Mouse (Mus musculus) stomach, embryonic 14.5 days (tissue): ENCODE data around the gene Osbpl5. TPM values are rescaled to one million over a fixed set of nuclear protein-coding genes. Genes with fewer than 3 reads are reported as not detected.
"Not testable (repeated sequence)": the region's sequence is repeated elsewhere in the genome, so short reads cannot be mapped to it uniquely, and the experiment has no call there.

Experiments used
- ATAC-seq: fragments of 200-750 bp; cut with Nextera tagmentation; 2 replicates; pipeline ENCODE4 v1.8.0; 2017; ENCODE audit warnings: low read depth, moderate TSS enrichment; ENCODE audit not compliant: insufficient number of reproducible peaks, insufficient read depth, low FRiP score
- H3K27ac ChIP-seq: fragments of 300-500 bp; sonication (generic); 2 replicates; pipeline ENCODE4 v1.5.1; 2014; ENCODE audit warnings: mild to moderate bottlenecking, low read length, moderate library complexity, mixed read lengths
- H3K27me3 ChIP-seq: fragments of 300-500 bp; sonication (generic); 2 replicates; pipeline ENCODE4 v1.6.1; 2014; ENCODE audit warnings: low read length, control low read depth, mixed read lengths; ENCODE audit not compliant: control insufficient read depth, insufficient read depth
- H3K36me3 ChIP-seq: fragments of 300-500 bp; sonication (generic); 2 replicates; pipeline ENCODE4 v1.6.1; 2014; ENCODE audit warnings: mild to moderate bottlenecking, control low read depth, low read length, moderate library complexity, mixed read lengths; ENCODE audit not compliant: control insufficient read depth, insufficient read depth
- H3K4me1 ChIP-seq: fragments of 300-500 bp; sonication (generic); 2 replicates; pipeline ENCODE4 v1.6.1; 2014; ENCODE audit warnings: low read length, control low read depth, mixed read lengths; ENCODE audit not compliant: control insufficient read depth, insufficient read depth
- H3K4me2 ChIP-seq: fragments of 300-500 bp; sonication (generic); replicated peaks from 2 replicates; pipeline ENCODE4 v1.6.1; 2014; ENCODE audit warnings: low read depth, low read length, control low read depth
- H3K4me3 ChIP-seq: fragments of 300-500 bp; sonication (generic); 2 replicates; pipeline ENCODE4 v1.5.1; 2014; ENCODE audit warnings: low read depth, low read length, control low read depth
- H3K9ac ChIP-seq: fragments of 300-500 bp; sonication (generic); replicated peaks from 2 replicates; pipeline ENCODE4 v1.6.1; 2014; ENCODE audit warnings: low read depth, mild to moderate bottlenecking, control low read depth, low read length, moderate library complexity, mixed read lengths
- H3K9me3 ChIP-seq: fragments of 300-500 bp; sonication (generic); 2 replicates; pipeline ENCODE4 v1.6.1; 2016; ENCODE audit warnings: low read depth, low read length, control low read depth; ENCODE audit not compliant: control insufficient read depth
- WGBS: fragments of 180-500 bp; shearing (Covaris S2); extraction: QIAGEN DNeasy Blood & Tissue Kit; methylation state at CpG from one replicate; pipeline ENCODE4 v1.1.7; 2014; 5-methylcytosine and 5-hydroxymethylcytosine counted together
- microRNA-seq: library from miRNA; unstranded; fragments of <30 nt; microRNA quantifications from one replicate; pipeline ENCODE4, GENCODE M21; 2016
- polyA plus RNA-seq: library from polyadenylated mRNA; unstranded; fragments of >200 nt; fragmentation: Nextera tagmentation; extraction: Ambion mirVana; gene quantifications from 2 replicates; pipeline ENCODE4 v1.2.1, GENCODE M21; 2014

The Osbpl5 gene
- polyA plus RNA-seq, 1 experiment from 2014 or later, result 46.1 TPM

DNA sequence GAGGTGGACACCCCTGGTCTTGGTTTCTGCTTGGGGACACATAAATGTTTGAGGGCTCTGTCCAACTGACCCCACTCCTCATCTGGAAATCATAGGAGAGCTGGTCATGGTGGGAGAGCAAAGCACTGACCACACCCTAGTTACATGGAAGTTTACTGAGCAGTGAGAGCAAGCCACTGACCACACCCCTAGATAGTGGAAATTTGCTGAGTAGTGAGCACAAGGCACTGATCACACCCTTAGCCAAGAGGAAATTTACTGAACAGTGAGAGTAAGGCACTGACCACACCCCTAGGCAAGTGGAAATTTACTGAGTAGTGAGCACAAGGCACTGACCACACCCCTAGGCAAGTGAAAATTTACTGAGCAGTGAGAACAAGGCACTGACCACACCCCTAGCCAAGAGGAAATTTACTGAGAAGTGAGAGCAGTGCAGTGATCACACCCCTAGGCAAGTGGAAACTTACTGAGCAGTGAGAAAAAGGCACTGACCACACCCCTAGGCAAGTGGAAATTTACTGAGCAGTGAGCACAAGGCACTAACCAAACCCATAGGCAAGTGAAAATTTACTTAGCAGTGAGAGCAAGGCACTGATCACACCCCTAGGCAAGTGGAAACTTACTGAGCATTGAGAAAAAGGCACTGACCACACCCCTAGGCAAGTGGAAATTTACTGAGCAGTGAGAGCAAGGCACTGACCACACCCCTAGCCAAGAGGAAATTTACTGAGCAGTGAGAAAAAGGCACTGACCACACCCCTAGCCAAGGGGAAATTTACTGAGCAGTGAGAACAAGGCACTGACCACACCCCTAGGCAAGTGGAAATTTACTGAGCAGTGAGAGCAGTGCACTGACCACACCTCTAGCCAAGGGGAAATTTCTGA, 90.1 kb downstream of the Osbpl5 start:
- Histone ChIP-seq H3K36me3 (no peaks in the 10 kb centered on the region), H3K9me3 (no peaks in the 10 kb centered on the region), H3K27me3 (no peaks in the 10 kb centered on the region), H3K4me3 (no peak overlapping the region), H3K4me2 (no peak overlapping the region), H3K27ac (no peak overlapping the region), H3K9ac (no peak overlapping the region), H3K4me1 (no peaks in the 10 kb centered on the region)
- ATAC-seq, result no peak

DNA sequence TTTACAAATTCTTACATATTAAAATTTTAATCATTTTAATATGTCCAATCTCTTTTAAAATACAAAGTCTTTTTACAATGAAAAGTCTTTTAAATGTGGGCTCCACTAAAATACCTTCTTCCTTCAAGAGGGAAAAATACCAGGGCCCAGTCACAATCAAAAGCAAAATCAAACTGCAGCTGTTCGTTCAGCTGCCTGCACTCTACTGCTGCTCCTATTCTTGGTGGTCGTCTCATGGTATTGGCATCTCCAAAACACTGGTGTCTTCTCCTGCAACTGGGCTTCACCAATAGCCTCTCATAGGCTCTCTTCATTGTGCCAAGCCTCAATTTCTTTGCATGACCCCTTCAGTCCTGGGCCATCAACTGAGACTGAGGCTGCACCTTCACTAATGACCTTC, 93.3 kb downstream of the Osbpl5 start:
- 83% methylated on average over 2 of the region's 2 CpGs for WGBS
- Histone ChIP-seq H3K36me3 (no peaks in the 10 kb centered on the region), H3K9me3 (no peaks in the 10 kb centered on the region), H3K9ac (no peak overlapping the region), H3K4me1 (no peaks in the 10 kb centered on the region), H3K27me3 (no peaks in the 10 kb centered on the region), H3K4me2 (no peak overlapping the region), H3K4me3 (no peak overlapping the region), H3K27ac (no peak overlapping the region)
- ATAC-seq, result no peak

DNA sequence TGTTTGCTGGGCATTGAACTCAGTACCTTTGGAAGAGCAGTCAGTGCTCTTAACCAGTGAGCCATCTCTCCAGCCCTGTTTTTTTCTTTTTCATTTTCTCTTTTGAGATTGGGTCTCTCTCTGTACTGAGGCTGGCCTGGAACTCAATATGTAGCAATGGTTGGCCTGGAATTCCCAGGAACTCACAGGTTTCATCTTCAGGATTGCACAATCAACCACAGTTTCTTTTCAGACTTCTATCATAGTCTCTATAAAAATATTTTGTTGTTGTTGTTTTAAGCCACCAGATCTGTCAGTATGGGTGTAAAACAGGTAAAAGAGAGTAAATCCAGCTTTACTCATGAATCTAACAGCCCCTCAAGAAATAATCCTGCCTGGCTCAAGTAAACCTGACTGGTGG, 96.0 kb downstream of the Osbpl5 start:
- Histone ChIP-seq H3K4me3 (no peak overlapping the region), H3K36me3 (no peaks in the 10 kb centered on the region), H3K9me3 (no peaks in the 10 kb centered on the region), H3K27ac (no peak overlapping the region), H3K4me2 (no peak overlapping the region), H3K27me3 (no peaks in the 10 kb centered on the region), H3K4me1 (no peaks in the 10 kb centered on the region), H3K9ac (no peak overlapping the region)
- no peak for ATAC-seq

DNA sequence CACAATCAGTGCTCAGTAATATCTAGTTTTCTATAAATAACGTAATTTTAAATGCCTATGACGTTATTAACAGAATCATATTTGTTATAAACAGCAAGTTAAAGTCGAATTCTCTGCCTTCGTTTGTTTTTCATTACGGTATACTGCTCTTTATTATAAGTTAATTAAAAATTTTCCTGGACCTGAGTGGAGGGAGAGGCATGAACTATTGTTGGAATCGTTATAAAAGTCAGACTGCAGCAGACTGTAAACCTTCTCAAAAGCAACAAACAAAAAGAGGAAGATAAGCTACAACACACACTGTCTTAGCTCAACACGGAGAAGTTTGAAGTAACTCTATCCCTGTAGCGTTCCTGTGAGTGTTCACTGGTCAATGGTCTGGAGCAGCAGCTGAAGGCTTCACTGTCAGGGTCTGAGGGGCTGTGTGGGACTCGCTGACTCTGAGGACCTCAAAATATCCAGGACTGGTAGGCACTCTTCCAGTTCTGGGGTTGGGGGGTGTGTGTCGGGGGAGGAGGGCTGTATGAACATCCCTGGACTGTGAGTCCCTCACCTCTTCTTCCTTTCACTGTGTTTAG, 106.9 kb downstream of the Osbpl5 start:
- not testable (repeated sequence) for H3K4me1 ChIP-seq, H3K36me3 ChIP-seq, H3K9me3 ChIP-seq, H3K9ac ChIP-seq, H3K27ac ChIP-seq, H3K27me3 ChIP-seq
- peak overlapping the region; percentile 58 for H3K4me2 ChIP-seq
- H3K4me3 ChIP-seq, result peak overlapping the region; percentile 49
- peak; percentile 37; the same call in 1 of the 2 replicates for ATAC-seq
- WGBS, result 60% methylated on average over 10 of the region's 10 CpGs

DNA sequence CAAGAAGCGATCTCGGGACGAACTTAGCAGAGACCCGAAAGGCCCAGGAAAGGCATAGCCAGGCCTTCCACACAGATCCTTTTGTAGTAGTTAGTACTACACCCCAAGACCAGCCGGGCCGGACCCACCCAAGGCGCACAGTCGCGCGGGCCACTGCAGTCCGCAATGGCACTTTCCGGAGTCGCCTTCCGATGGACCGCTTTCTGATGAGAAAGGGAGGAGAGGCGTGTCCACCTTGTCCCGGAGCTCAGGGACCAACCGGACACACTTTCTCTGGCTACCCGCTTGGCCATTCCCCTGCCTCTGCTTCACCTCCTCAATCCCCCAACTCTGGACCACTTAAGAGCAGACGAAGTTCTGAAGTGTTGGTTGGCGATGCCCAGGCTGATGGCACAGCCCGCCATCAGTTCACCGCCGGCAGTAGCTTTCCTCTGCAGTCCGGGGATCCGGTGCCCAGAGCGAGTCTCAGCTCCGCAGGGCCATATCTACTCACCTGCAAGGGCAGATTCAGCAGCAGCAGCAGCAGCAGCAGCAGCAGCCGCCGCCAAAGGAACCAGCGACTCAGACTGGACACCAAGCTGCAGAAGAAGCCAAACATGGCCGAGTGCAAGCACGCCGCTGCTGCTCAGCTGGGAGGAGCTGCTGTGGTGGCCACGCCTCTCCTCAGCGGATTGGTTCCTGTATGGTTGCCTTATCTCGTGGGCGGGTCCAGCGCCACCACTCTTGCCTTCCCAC, 107.6 kb downstream of the Osbpl5 start, which contains the start of gene Tnfrsf22:
Gene Tnfrsf22, minus strand, starts transcription at position 628 of the 735 bp plus-strand sequence.
- ATAC-seq, result peak; percentile 92
- Histone ChIP-seq H3K9me3 (no peaks in the 10 kb centered on the region), H3K36me3 (no peaks in the 10 kb centered on the region), H3K4me2 (peak within 1 kb of the TSS; percentile 58), H3K9ac (no peak within 1 kb of the TSS; the same call in 1 of the 2 replicates), H3K27me3 (no peaks in the 10 kb centered on the region), H3K27ac (no peak within 1 kb of the TSS), H3K4me1 (no peaks in the 10 kb centered on the region), H3K4me3 (peak within 1 kb of the TSS; percentile 49)
- 2% methylated on average over 38 of the region's 39 CpGs for WGBS

DNA sequence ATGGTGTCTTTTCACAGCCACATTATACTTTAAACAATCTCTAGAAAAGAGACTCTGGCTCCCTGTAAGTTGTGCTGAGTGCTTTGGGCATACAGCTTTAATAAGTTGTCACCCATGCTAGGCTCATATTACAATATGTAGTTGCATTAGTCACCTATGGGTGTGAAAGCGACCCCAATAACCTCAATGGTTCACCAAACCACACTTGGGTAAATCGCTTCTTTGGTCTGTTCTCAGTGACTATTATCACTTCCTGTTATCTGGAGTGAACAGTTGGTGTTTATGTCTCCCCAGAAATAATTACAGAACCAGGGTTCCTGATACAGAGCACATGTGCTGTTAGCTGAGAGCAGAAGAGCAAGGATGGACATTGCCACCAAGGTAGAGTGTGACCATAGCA, 112.8 kb downstream of the Osbpl5 start:
- ATAC-seq, H3K4me2 ChIP-seq, H3K4me1 ChIP-seq, H3K4me3 ChIP-seq, H3K36me3 ChIP-seq, H3K27ac ChIP-seq, H3K9me3 ChIP-seq, H3K27me3 ChIP-seq, H3K9ac ChIP-seq: not testable (repeated sequence)
- WGBS, result 92% methylated on average over 2 of the region's 2 CpGs

Small RNAs within 50 kb of the gene (microRNA-seq; reads per million reads assigned to microRNA genes)
- not detected for gene Gm22064

Other genes starting within 250 kb of the Osbpl5 start
- gene Nap1l4, start 207.9 kb downstream of the Osbpl5 start, polyA plus RNA-seq, result 109 and 120 TPM in 2 replicates
- gene Cars, start 156.9 kb downstream of the Osbpl5 start, polyA plus RNA-seq, result 51.1 and 58.1 TPM in 2 replicates
- gene Tnfrsf26, start 128.3 kb downstream of the Osbpl5 start, polyA plus RNA-seq, result 0.17 TPM in 1 of 2 replicates, not detected in the other
- gene Tnfrsf22, start 107.3 kb downstream of the Osbpl5 start, polyA plus RNA-seq, result 12.4 and 13.7 TPM in 2 replicates
- 1.7 and 1.9 TPM in 2 replicates for gene Tnfrsf23, start 71.1 kb downstream of the Osbpl5 start, polyA plus RNA-seq
- 0.14 TPM in 1 of 2 replicates, not detected in the other for gene Mrgprg, start 10.0 kb upstream of the Osbpl5 start, polyA plus RNA-seq
- gene Mrgpre, start 27.5 kb upstream of the Osbpl5 start, polyA plus RNA-seq, result 1.7 and 2.7 TPM in 2 replicates
- 8.5 and 9.8 TPM in 2 replicates for gene Nadsyn1, start 65.9 kb upstream of the Osbpl5 start, polyA plus RNA-seq
- 43.8 and 53.1 TPM in 2 replicates for gene Dhcr7, start 66.2 kb upstream of the Osbpl5 start, polyA plus RNA-seq
- not detected in 2 replicates for gene Gm498, start 109.9 kb upstream of the Osbpl5 start, polyA plus RNA-seq
- 1.2 and 1.3 TPM in 2 replicates for gene Shank2, start 244.9 kb upstream of the Osbpl5 start, polyA plus RNA-seq